In genomic region chr10:121641272-121642053, GRCm38 (mm10) we compare ENCODE assay signal across 8 mouse cellular contexts. TPM values are rescaled to one million over a fixed set of nuclear protein-coding genes. Genes with fewer than 3 reads are reported as not detected.
DNase-seq lines count a peak whose midpoint lies in the region; ATAC-seq and TF ChIP-seq lines count a peak whose summit lies in the region.

Gene D930020B18Rik (plus strand): TSS chr10:121641588.

- H3K27ac ChIP-seq in heart, embryonic 12.5 days (ENCODE audit: poor library complexity, severe bottlenecking), result no peak within 1 kb of the TSS
- no peak within 1 kb of the TSS for H3K27ac ChIP-seq in embryonic fibroblast, embryonic 13.5 days (ENCODE audit: insufficient read depth, low read length)
- no peak within 1 kb of the TSS for H3K27ac ChIP-seq in intestine, embryonic 15.5 days
- H3K27ac ChIP-seq in lung, postnatal 0 days (ENCODE audit: low read length), result no peak within 1 kb of the TSS
- no peak within 1 kb of the TSS for H3K27ac ChIP-seq in small intestine, adult 2 months (ENCODE audit: insufficient read depth, low read depth, low read length)

- no peaks in the 10 kb centered on the region for H3K9me3 ChIP-seq in heart, embryonic 12.5 days (replicated peaks)
- no peaks in the 10 kb centered on the region for H3K9me3 ChIP-seq in intestine, embryonic 15.5 days
- H3K9me3 ChIP-seq in lung, postnatal 0 days (ENCODE audit: low read length), result no peaks in the 10 kb centered on the region

- H3K4me3 ChIP-seq in heart, embryonic 12.5 days, result peak within 1 kb of the TSS; percentile 63
- peak within 1 kb of the TSS; percentile 22 for H3K4me3 ChIP-seq in embryonic fibroblast, embryonic 13.5 days (ENCODE audit: insufficient read depth, low read length)
- peak within 1 kb of the TSS; percentile 56 for H3K4me3 ChIP-seq in intestine, embryonic 15.5 days (replicated peaks)
- peak within 1 kb of the TSS; percentile 48 for H3K4me3 ChIP-seq in lung, postnatal 0 days (ENCODE audit: low read depth, low read length)
- H3K4me3 ChIP-seq in small intestine, adult 2 months (ENCODE audit: low read depth, low read length), result peak within 1 kb of the TSS; percentile 80

- H3K9ac ChIP-seq in heart, embryonic 12.5 days, result peak within 1 kb of the TSS; percentile 64
- H3K9ac ChIP-seq in intestine, embryonic 15.5 days, result peak within 1 kb of the TSS; percentile 31
- 0 out of 2 replicates have a peak within 1 kb of the TSS, but pooled peaks have one; percentile 8 for H3K9ac ChIP-seq in lung, postnatal 0 days (replicated peaks; ENCODE audit: low read depth)

- TF ChIP-seq POLR2A in embryonic fibroblast, embryonic 13.5 days (IDR thresholded peaks at IDR 0.05; ENCODE audit: low read depth, low read length), result no peak
- TF ChIP-seq POLR2A in small intestine, adult 2 months (IDR thresholded peaks at IDR 0.05; ENCODE audit: low read depth, low read length), result no peak

- WGBS in heart, embryonic 12.5 days, result under 1% methylated on average over 69 of the region's 69 CpGs
- WGBS in intestine, embryonic 15.5 days, result under 1% methylated on average over 69 of the region's 69 CpGs
- WGBS in lung, postnatal 0 days, result 2% methylated on average over 57 of the region's 69 CpGs
- WGBS in small intestine, adult 2 months, result under 1% methylated on average over 69 of the region's 69 CpGs

- H3K4me2 ChIP-seq in heart, embryonic 12.5 days, result peak within 1 kb of the TSS; percentile 98
- peak within 1 kb of the TSS; percentile 99 for H3K4me2 ChIP-seq in intestine, embryonic 15.5 days (replicated peaks)
- peak within 1 kb of the TSS; percentile 95 for H3K4me2 ChIP-seq in lung, postnatal 0 days (replicated peaks; ENCODE audit: low read depth, low read length)

- no peaks in the 10 kb centered on the region for H3K36me3 ChIP-seq in heart, embryonic 12.5 days
- H3K36me3 ChIP-seq in intestine, embryonic 15.5 days, result no peaks in the 10 kb centered on the region
- H3K36me3 ChIP-seq in lung, postnatal 0 days (ENCODE audit: insufficient read depth, low read length), result no peaks in the 10 kb centered on the region
- no peaks in the 10 kb centered on the region for H3K36me3 ChIP-seq in small intestine, adult 2 months (ENCODE audit: control insufficient read depth, insufficient read depth, low read length)

- TF ChIP-seq CTCF in embryonic fibroblast, embryonic 13.5 days (IDR thresholded peaks at IDR 0.05; ENCODE audit: borderline replicate concordance, insufficient read depth, low read length), result no peak
- no peak for TF ChIP-seq CTCF in lung, postnatal 0 days (IDR thresholded peaks at IDR 0.05)
- no peak for TF ChIP-seq CTCF in small intestine, adult 2 months (IDR thresholded peaks at IDR 0.05; ENCODE audit: extremely low read depth, insufficient read length, insufficient replicate concordance, low read depth, low read length)

- TF ChIP-seq EP300 in lung, postnatal 0 days (IDR thresholded peaks at IDR 0.05), result no peak

- H3K27me3 ChIP-seq in heart, embryonic 12.5 days (replicated peaks), result peaks cover 32% of the 10 kb centered on the region
- peaks cover 18% of the 10 kb centered on the region for H3K27me3 ChIP-seq in intestine, embryonic 15.5 days (replicated peaks)
- peaks cover 15% of the 10 kb centered on the region; the same call in 1 of the 2 replicates for H3K27me3 ChIP-seq in lung, postnatal 0 days (replicated peaks; ENCODE audit: insufficient read depth, low read length)
- peaks cover 22% of the 10 kb centered on the region for H3K27me3 ChIP-seq in small intestine, adult 2 months (ENCODE audit: control insufficient read depth, insufficient read depth, low read length)

- peaks cover 13% of the 10 kb centered on the region; the same call in 1 of the 2 replicates for H3K4me1 ChIP-seq in heart, embryonic 12.5 days (replicated peaks)
- peaks cover 7% of the 10 kb centered on the region; the same call in 1 of the 2 replicates for H3K4me1 ChIP-seq in embryonic fibroblast, embryonic 13.5 days (ENCODE audit: control insufficient read depth, insufficient read depth, low read length)
- peaks cover 11% of the 10 kb centered on the region; the same call in 1 of the 2 replicates for H3K4me1 ChIP-seq in intestine, embryonic 15.5 days (replicated peaks)
- no peaks in the 10 kb centered on the region; the same call in 1 of the 2 replicates for H3K4me1 ChIP-seq in lung, postnatal 0 days (ENCODE audit: insufficient read depth, low read depth, low read length)
- no peaks in the 10 kb centered on the region; the same call in none of the 2 replicates for H3K4me1 ChIP-seq in small intestine, adult 2 months (ENCODE audit: control insufficient read depth, insufficient read depth, insufficient read length, low read length)

- ATAC-seq in heart, embryonic 12.5 days (ENCODE audit: insufficient number of reproducible peaks, low FRiP score), result no peak
- peak; percentile 69 for ATAC-seq in intestine, embryonic 15.5 days
- peak; percentile 21; the same call in 1 of the 2 replicates for ATAC-seq in lung, postnatal 0 days

- DNase-seq in heart, adult 11 months, result no peak
- DNase-seq in WW6 (ENCODE audit: low read depth, low spot score), result peak; percentile 47
- DNase-seq in lung, postnatal 0 days (ENCODE audit: low spot score), result peak; percentile 41
- DNase-seq in gastrocnemius, adult 18-20 months (ENCODE audit: low spot score), result no peak

RNA-seq across cellular contexts. Expression of gene D930020B18Rik, which starts in this region (rescaled TPM):
- 0.09 TPM in 1 of 2 replicates, not detected in the other for polyA plus RNA-seq in heart, embryonic 12.5 days (2016; fragmentation: Nextera tagmentation; extraction: Ambion mirVana)
- polyA plus RNA-seq in embryonic fibroblast, embryonic 13.5 days (2011; ENCODE audit: insufficient read length, low read depth, missing spikeins), result not detected in 2 replicates
- 0.23 and 0.39 TPM in 2 replicates for polyA plus RNA-seq in intestine, embryonic 15.5 days (2015; fragmentation: Nextera tagmentation; extraction: Ambion mirVana)
- polyA plus RNA-seq in lung, postnatal 0 days (2015; fragmentation: Nextera tagmentation; extraction: Ambion mirVana), result 0.44 and 0.48 TPM in 2 replicates
- polyA plus RNA-seq in small intestine, adult 2 months (2012; rRNA removed), result 0.23 and 0.62 TPM in 2 replicates
- not detected for total RNA-seq in gastrocnemius, adult 18-20 months (2021)

Comparison
In these comparisons a context has a peak if more than half of its experiments do, and no peak if none do; other contexts are left out.
1. Peak in ATAC-seq, H3K4me3 ChIP-seq, H3K9ac ChIP-seq and H3K4me2 ChIP-seq in intestine, embryonic 15.5 days; RNA of the gene not detected or under 1 TPM.
2. Peak in DNase-seq, ATAC-seq, H3K4me3 ChIP-seq, H3K9ac ChIP-seq and H3K4me2 ChIP-seq in lung, postnatal 0 days; RNA of the gene not detected or under 1 TPM.
3. H3K4me3 ChIP-seq: peak in every context shown above with its lines; median percentile 80 in small intestine, adult 2 months; 63 in heart, embryonic 12.5 days; 56 in intestine, embryonic 15.5 days; 48 in lung, postnatal 0 days; 22 in embryonic fibroblast, embryonic 13.5 days.
4. H3K9ac ChIP-seq: peak in every context shown above with its lines; median percentile 64 in heart, embryonic 12.5 days; 31 in intestine, embryonic 15.5 days; 8 in lung, postnatal 0 days.